Mouse (Mus musculus) CD8-positive naive resting alpha-beta T cell, adult 57 days (primary cell): ENCODE data around the gene Apba2. TPM values are rescaled to one million over a fixed set of nuclear protein-coding genes. Genes with fewer than 3 reads are reported as not detected.

Experiments
- total RNA-seq: library from RNA; stranded (reverse); gene quantifications from one replicate; pipeline ENCODE4 v1.2.4, GENCODE M21; 2023

The Apba2 gene
- total RNA-seq = not detected

DNA sequence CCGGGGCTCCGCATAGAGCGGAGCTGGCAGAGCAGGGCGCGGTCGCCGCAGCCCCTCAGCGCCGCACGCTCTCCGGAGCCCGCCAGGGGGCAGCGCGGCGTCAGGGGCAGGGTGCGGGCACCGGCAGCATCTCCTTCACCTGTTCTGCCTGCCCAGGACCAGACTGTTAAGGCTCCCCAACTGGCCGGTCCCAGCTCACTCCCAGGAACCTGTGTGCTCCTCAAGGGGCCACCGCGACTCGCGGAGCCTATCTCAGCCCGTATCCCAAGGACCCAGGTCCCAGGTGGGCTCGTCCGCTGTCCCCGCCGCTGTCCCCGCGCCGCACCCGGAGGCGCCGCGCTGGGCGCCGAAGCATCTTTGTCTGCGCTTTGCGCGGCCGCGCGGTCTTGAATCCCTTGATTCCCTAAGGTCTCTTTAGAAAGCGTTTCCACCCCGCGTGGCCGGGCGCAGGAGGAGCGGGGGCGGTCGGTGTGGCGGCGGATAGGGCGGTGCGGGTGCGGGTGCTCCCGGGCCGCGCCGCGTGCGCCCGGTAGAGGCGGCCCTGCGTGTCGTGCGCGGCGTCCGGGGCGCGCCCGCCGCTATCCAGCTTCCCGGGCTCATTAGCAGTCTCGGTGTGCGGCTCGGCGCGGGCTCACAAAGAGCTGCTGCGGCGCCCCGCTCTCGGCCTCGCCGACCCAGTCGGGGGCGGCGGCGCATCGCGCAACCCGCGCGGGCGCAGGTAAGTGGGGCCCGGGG is at the start of gene Apba2:
TSS of gene Apba2 (plus strand) at position 171 of the 735 bp plus-strand sequence.

Other genes starting within 250 kb of the Apba2 start
- gene Mtmr10, start 214.1 kb upstream of the Apba2 start, total RNA-seq = 16.3 TPM
- 13.6 TPM for gene Fan1, start 127.6 kb upstream of the Apba2 start, total RNA-seq
- gene Mphosph10, start 109.4 kb upstream of the Apba2 start, total RNA-seq = 51.7 TPM
- 16.6 TPM for gene Mcee, start 109.1 kb upstream of the Apba2 start, total RNA-seq